Mouse (Mus musculus) limb, embryonic 13.5 days (tissue): ENCODE results near the gene Pdcd4. TPM values are rescaled to one million over a fixed set of nuclear protein-coding genes. Genes with fewer than 3 reads are reported as not detected.
A peak's percentile ranks its signal among the peaks of the same experiment; 100 is the strongest.

Experiments
- ATAC-seq: fragments of 200-750 bp; cut with Nextera tagmentation; 2 replicates; pipeline ENCODE4 v1.8.0; 2017; ENCODE audit warnings: low read depth, moderate number of reproducible peaks, moderate TSS enrichment; ENCODE audit not compliant: low FRiP score
- H3K27ac ChIP-seq: fragments of 300-500 bp; sonication (generic); 2 replicates; pipeline ENCODE4 v1.5.1; 2015; ENCODE audit warnings: inconsistent platforms, mild to moderate bottlenecking, moderate library complexity
- H3K27me3 ChIP-seq: fragments of 300-500 bp; sonication (generic); 2 replicates; pipeline ENCODE4 v1.6.1; 2015; ENCODE audit warnings: mild to moderate bottlenecking, inconsistent platforms
- H3K36me3 ChIP-seq: fragments of 300-500 bp; sonication (generic); 2 replicates; pipeline ENCODE4 v1.6.1; 2015; ENCODE audit warnings: inconsistent platforms, mild to moderate bottlenecking, moderate library complexity
- H3K4me1 ChIP-seq: fragments of 300-500 bp; sonication (generic); 2 replicates; pipeline ENCODE4 v1.6.1; 2015; ENCODE audit warnings: inconsistent platforms
- H3K4me2 ChIP-seq: fragments of 300-500 bp; sonication (generic); replicated peaks from 2 replicates; pipeline ENCODE4 v1.6.1; 2015; ENCODE audit warnings: inconsistent platforms, mild to moderate bottlenecking, moderate library complexity
- H3K4me3 ChIP-seq: fragments of 300-500 bp; sonication (generic); 2 replicates; pipeline ENCODE4 v1.5.1; 2015; ENCODE audit warnings: moderate library complexity, mild to moderate bottlenecking, inconsistent platforms
- H3K9ac ChIP-seq: fragments of 300-500 bp; sonication (generic); 2 replicates; pipeline ENCODE4 v1.6.1; 2015; ENCODE audit warnings: mild to moderate bottlenecking, inconsistent platforms
- H3K9me3 ChIP-seq: fragments of 300-500 bp; sonication (generic); 2 replicates; pipeline ENCODE4 v1.6.1; 2016; ENCODE audit warnings: inconsistent platforms
- WGBS: fragments of 180-500 bp; shearing (Covaris S2); methylation state at CpG from one replicate; pipeline ENCODE4 v1.1.7; 2015; 5-methylcytosine and 5-hydroxymethylcytosine counted together
- polyA plus RNA-seq: library from polyadenylated mRNA; unstranded; fragments of >200 nt; fragmentation: Nextera tagmentation; extraction: Ambion mirVana; gene quantifications from 2 replicates; pipeline ENCODE4 v1.2.1, GENCODE M21; 2015

The Pdcd4 gene
- polyA plus RNA-seq, 1 experiment from 2014 or later: 119 TPM

GRCm38 (mm10) chr19:53877779-53878178 is 14.3 kb upstream of the Pdcd4 start:
- ATAC-seq: no peak
- Histone ChIP-seq H3K27ac (no peak overlapping the region), H3K36me3 (no peaks in the 10 kb centered on the region), H3K9me3 (no peaks in the 10 kb centered on the region), H3K4me1 (peaks cover 13% of the 10 kb centered on the region), H3K9ac (no peak overlapping the region), H3K4me3 (no peak overlapping the region), H3K4me2 (no peak overlapping the region), H3K27me3 (no peaks in the 10 kb centered on the region)
- WGBS: 76% methylated on average over 1 of the region's 1 CpGs

GRCm38 (mm10) chr19:53880460-53880859 is 11.6 kb upstream of the Pdcd4 start:
- Histone ChIP-seq H3K4me3 (no peak overlapping the region), H3K27ac (no peak overlapping the region), H3K9ac (no peak overlapping the region), H3K4me2 (no peak overlapping the region), H3K9me3 (no peaks in the 10 kb centered on the region), H3K36me3 (no peaks in the 10 kb centered on the region), H3K4me1 (peaks cover 13% of the 10 kb centered on the region), H3K27me3 (no peaks in the 10 kb centered on the region)
- no peak for ATAC-seq
- 77% methylated on average over 1 of the region's 1 CpGs for WGBS

- ATAC-seq: no peak
- Histone ChIP-seq H3K9ac (no peak overlapping the region), H3K36me3 (no peaks in the 10 kb centered on the region), H3K27me3 (no peaks in the 10 kb centered on the region), H3K4me3 (no peak overlapping the region), H3K9me3 (no peaks in the 10 kb centered on the region), H3K27ac (no peak overlapping the region), H3K4me1 (peaks cover 3% of the 10 kb centered on the region), H3K4me2 (no peak overlapping the region)
- WGBS: 53% methylated on average over 5 of the region's 5 CpGs
Measured at GRCm38 (mm10) chr19:53881786-53882185, 10.2 kb upstream of the Pdcd4 start.

GRCm38 (mm10) chr19:53885450-53885849 is 6.6 kb upstream of the Pdcd4 start:
- ATAC-seq: no peak
- H3K9ac ChIP-seq: no peak overlapping the region
- whole genome bisulfite sequencing: 67% methylated on average over 10 of the region's 10 CpGs
- no peaks in the 10 kb centered on the region for H3K27me3 ChIP-seq
- H3K9me3 ChIP-seq: no peaks in the 10 kb centered on the region
- H3K4me3 ChIP-seq: no peak overlapping the region
- no peak overlapping the region for H3K4me2 ChIP-seq
- H3K27ac ChIP-seq: no peak overlapping the region
- H3K4me1 ChIP-seq: no peaks in the 10 kb centered on the region; the same call in none of the 2 replicates
- no peaks in the 10 kb centered on the region for H3K36me3 ChIP-seq

GRCm38 (mm10) chr19:53886576-53887370 is 5.3 kb upstream of the Pdcd4 start:
- H3K27me3 ChIP-seq: no peaks in the 10 kb centered on the region
- 89% methylated on average over 10 of the region's 10 CpGs for WGBS

GRCm38 (mm10) chr19:53887822-53888221 is 4.2 kb upstream of the Pdcd4 start:
- no peaks in the 10 kb centered on the region for H3K36me3 ChIP-seq
- H3K4me1 ChIP-seq: peaks cover 23% of the 10 kb centered on the region
- H3K9me3 ChIP-seq: no peaks in the 10 kb centered on the region
- no peaks in the 10 kb centered on the region for H3K27me3 ChIP-seq
- ATAC-seq: no peak
- no peak overlapping the region for H3K4me3 ChIP-seq
- 81% methylated on average over 3 of the region's 3 CpGs for WGBS
- H3K27ac ChIP-seq: no peak overlapping the region
- H3K4me2 ChIP-seq: no peak overlapping the region
- H3K9ac ChIP-seq: no peak overlapping the region

More at GRCm38 (mm10) chr19:53886576-53887370, 5.3 kb upstream of the Pdcd4 start:
- H3K27ac ChIP-seq: no peak overlapping the region
- no peak for ATAC-seq
- H3K4me3 ChIP-seq: no peak overlapping the region
- H3K4me1 ChIP-seq: peaks cover 13% of the 10 kb centered on the region
- no peaks in the 10 kb centered on the region for H3K9me3 ChIP-seq
- H3K4me2 ChIP-seq: no peak overlapping the region
- no peak overlapping the region for H3K9ac ChIP-seq
- H3K36me3 ChIP-seq: no peaks in the 10 kb centered on the region

GRCm38 (mm10) chr19:53888331-53888730 is 3.7 kb upstream of the Pdcd4 start:
- Histone ChIP-seq H3K4me1 (peaks cover 28% of the 10 kb centered on the region), H3K9ac (no peak overlapping the region), H3K9me3 (no peaks in the 10 kb centered on the region), H3K4me2 (no peak overlapping the region), H3K27ac (no peak overlapping the region), H3K36me3 (no peaks in the 10 kb centered on the region), H3K27me3 (no peaks in the 10 kb centered on the region), H3K4me3 (no peak overlapping the region)
- no peak for ATAC-seq
- WGBS: 53% methylated on average over 9 of the region's 9 CpGs

- Histone ChIP-seq H3K36me3 (no peaks in the 10 kb centered on the region), H3K4me3 (no peak overlapping the region), H3K4me2 (no peak overlapping the region), H3K4me1 (peaks cover 41% of the 10 kb centered on the region), H3K9me3 (no peaks in the 10 kb centered on the region), H3K27ac (no peak overlapping the region), H3K9ac (no peak overlapping the region), H3K27me3 (no peaks in the 10 kb centered on the region)
- no peak for ATAC-seq
- WGBS: 63% methylated on average over 5 of the region's 5 CpGs
Measured at GRCm38 (mm10) chr19:53889555-53889954, 2.5 kb upstream of the Pdcd4 start.

GRCm38 (mm10) chr19:53890274-53890673 is 1.8 kb upstream of the Pdcd4 start:
- ATAC-seq: no peak
- H3K27me3 ChIP-seq: no peaks in the 10 kb centered on the region
- no peak overlapping the region for H3K4me2 ChIP-seq
- WGBS: 71% methylated on average over 5 of the region's 5 CpGs
- no peaks in the 10 kb centered on the region for H3K9me3 ChIP-seq
- H3K4me3 ChIP-seq: no peak overlapping the region
- H3K4me1 ChIP-seq: peaks cover 48% of the 10 kb centered on the region
- no peaks in the 10 kb centered on the region for H3K36me3 ChIP-seq
- H3K27ac ChIP-seq: peak overlapping the region; percentile 94; the same call in 1 of the 2 replicates
- H3K9ac ChIP-seq: no peak overlapping the region

- no peaks in the 10 kb centered on the region for H3K27me3 ChIP-seq
- no peak for ATAC-seq
- no peaks in the 10 kb centered on the region for H3K36me3 ChIP-seq
- H3K4me1 ChIP-seq: peaks cover 53% of the 10 kb centered on the region
- H3K9ac ChIP-seq: no peak overlapping the region
- peak overlapping the region; percentile 94; the same call in 1 of the 2 replicates for H3K27ac ChIP-seq
- H3K4me3 ChIP-seq: no peak overlapping the region
- no peaks in the 10 kb centered on the region for H3K9me3 ChIP-seq
- no peak overlapping the region for H3K4me2 ChIP-seq
- 66% methylated on average over 5 of the region's 5 CpGs for WGBS
Measured at GRCm38 (mm10) chr19:53890781-53891251, 1.2 kb upstream of the Pdcd4 start.

- no peaks in the 10 kb centered on the region for H3K9me3 ChIP-seq
- no peak overlapping the region for H3K4me3 ChIP-seq
- ATAC-seq: 0 out of 2 replicates have a peak, but pooled peaks have one; percentile 13
- no peaks in the 10 kb centered on the region for H3K36me3 ChIP-seq
- H3K27me3 ChIP-seq: no peaks in the 10 kb centered on the region
- no peak overlapping the region for H3K4me2 ChIP-seq
- H3K27ac ChIP-seq: peak overlapping the region; percentile 94
- H3K4me1 ChIP-seq: peaks cover 58% of the 10 kb centered on the region
- H3K9ac ChIP-seq: no peak overlapping the region
- 85% methylated on average over 2 of the region's 2 CpGs for WGBS
Measured at GRCm38 (mm10) chr19:53891569-53891968, 462 bp upstream of the Pdcd4 start.

- Histone ChIP-seq H3K4me3 (no peak overlapping the region), H3K9ac (no peak overlapping the region), H3K27ac (peak overlapping the region; percentile 94; the same call in 1 of the 2 replicates), H3K27me3 (no peaks in the 10 kb centered on the region), H3K9me3 (no peaks in the 10 kb centered on the region), H3K36me3 (no peaks in the 10 kb centered on the region), H3K4me1 (peaks cover 59% of the 10 kb centered on the region), H3K4me2 (peak overlapping the region; percentile 21; the same call in 1 of the 2 replicates)
- ATAC-seq: no peak
- 47% methylated on average over 9 of the region's 9 CpGs for WGBS
Measured at GRCm38 (mm10) chr19:53892838-53893359, 868 bp downstream of the Pdcd4 start.
